Mouse (Mus musculus) G1E (cell line): ENCODE measurements around the gene Frrs1.

ENCODE experiments used
- CTCF ChIP-seq: IDR thresholded peaks from 2 replicates; pipeline ENCODE4 v1.5.1; 2012; ENCODE audit warnings: low read depth, low read length, inconsistent platforms, mixed read lengths
- GATA1 ChIP-seq: IDR thresholded peaks from 2 replicates; pipeline ENCODE4 v1.6.1; 2012; ENCODE audit warnings: borderline replicate concordance, low read length, inconsistent platforms, mixed read lengths
- GATA2 ChIP-seq: IDR thresholded peaks from 2 replicates; pipeline ENCODE4 v1.6.1; 2012; ENCODE audit warnings: low read depth, low read length, inconsistent platforms, borderline replicate concordance

- no peak for TF ChIP-seq CTCF
- no peak for TF ChIP-seq GATA1
- TF ChIP-seq GATA2, result no peak
Measured at GRCm38 (mm10) chr3:116928994-116929393, 69.7 kb downstream of the Frrs1 start.
